Mouse (Mus musculus) heart, embryonic 16.5 days (tissue): ENCODE results near the gene Gm2000. TPM values are rescaled to one million over a fixed set of nuclear protein-coding genes. Genes with fewer than 3 reads are reported as not detected.

ENCODE experiments used
- ATAC-seq: fragments of 200-750 bp; cut with Nextera tagmentation; replicated peaks from 2 replicates; pipeline ENCODE4 v1.8.0; 2017; ENCODE audit warnings: moderate number of reproducible peaks; ENCODE audit not compliant: insufficient read depth, low FRiP score; ENCODE audit errors: extremely low read depth
- H3K27ac ChIP-seq: fragments of 300-500 bp; sonication (generic); 2 replicates; pipeline ENCODE4 v1.5.1; 2014; ENCODE audit warnings: mild to moderate bottlenecking, low read length, control low read depth, moderate library complexity
- H3K27me3 ChIP-seq: fragments of 300-500 bp; sonication (generic); 2 replicates; pipeline ENCODE4 v1.6.1; 2014; ENCODE audit warnings: low read length, mixed read lengths; ENCODE audit not compliant: control insufficient read depth, insufficient read depth
- H3K36me3 ChIP-seq: fragments of 300-500 bp; sonication (generic); 2 replicates; pipeline ENCODE4 v1.6.1; 2014; ENCODE audit not compliant: control insufficient read depth, insufficient read depth
- H3K4me1 ChIP-seq: fragments of 300-500 bp; sonication (generic); 2 replicates; pipeline ENCODE4 v1.6.1; 2014; ENCODE audit warnings: low read length, mixed read lengths; ENCODE audit not compliant: control insufficient read depth, insufficient read depth
- H3K4me2 ChIP-seq: fragments of 300-500 bp; sonication (generic); 2 replicates; pipeline ENCODE4 v1.6.1; 2014; ENCODE audit warnings: low read depth, mild to moderate bottlenecking, control low read depth, low read length
- H3K4me3 ChIP-seq: fragments of 300-500 bp; sonication (generic); 2 replicates; pipeline ENCODE4 v1.5.1; 2014; ENCODE audit warnings: mild to moderate bottlenecking, control low read depth, low read length
- H3K9ac ChIP-seq: fragments of 300-500 bp; sonication (generic); 2 replicates; pipeline ENCODE4 v1.6.1; 2014; ENCODE audit warnings: low read length, control low read depth
- H3K9me3 ChIP-seq: fragments of 300-500 bp; sonication (generic); replicated peaks from 2 replicates; pipeline ENCODE4 v1.6.1; 2016; ENCODE audit warnings: low read length; ENCODE audit not compliant: control insufficient read depth
- WGBS: fragments of 180-500 bp; shearing (Covaris S2); extraction: QIAGEN DNeasy Blood & Tissue Kit; methylation state at CpG from one replicate; pipeline ENCODE4 v1.1.7; 2014; 5-methylcytosine and 5-hydroxymethylcytosine counted together
- polyA plus RNA-seq: library from polyadenylated mRNA; unstranded; fragments of >200 nt; fragmentation: Nextera tagmentation; extraction: Ambion mirVana; gene quantifications from 2 replicates; pipeline ENCODE4 v1.2.1, GENCODE M21; 2015

Gene Gm2000
- polyA plus RNA-seq, result 469 and 612 TPM in 2 replicates

DNA sequence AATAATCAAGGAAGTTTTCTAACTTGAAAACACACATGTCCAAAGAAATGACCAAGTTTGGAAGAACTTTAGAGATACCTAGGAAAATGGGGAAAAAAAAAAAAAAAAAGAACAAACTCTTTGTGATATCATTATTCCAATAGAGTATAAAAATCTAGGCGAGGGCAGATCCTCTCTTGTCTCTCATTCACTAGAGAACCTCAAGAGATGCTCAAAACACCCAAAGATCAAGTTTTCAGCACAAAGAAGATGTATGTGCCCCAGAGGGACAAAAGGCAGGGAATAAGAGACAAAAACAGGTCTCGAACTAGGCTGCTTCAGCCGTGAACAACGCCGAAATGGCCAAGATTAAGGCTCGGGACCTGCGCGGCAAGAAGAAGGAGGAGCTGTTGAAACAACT is at the start of gene Gm2000:
Gene Gm2000 (plus strand): TSS at position 301 of the 400 bp plus-strand sequence.
- Histone ChIP-seq H3K9me3 (peaks cover 4% of the 10 kb centered on the region), H3K4me3 (no peak within 1 kb of the TSS), H3K36me3 (no peaks in the 10 kb centered on the region), H3K27ac (no peak within 1 kb of the TSS), H3K9ac (no peak within 1 kb of the TSS), H3K4me1 (no peaks in the 10 kb centered on the region), H3K4me2 (no peak within 1 kb of the TSS), H3K27me3 (no peaks in the 10 kb centered on the region)
- ATAC-seq, result no peak
- 90% methylated on average over 8 of the region's 8 CpGs for WGBS

DNA sequence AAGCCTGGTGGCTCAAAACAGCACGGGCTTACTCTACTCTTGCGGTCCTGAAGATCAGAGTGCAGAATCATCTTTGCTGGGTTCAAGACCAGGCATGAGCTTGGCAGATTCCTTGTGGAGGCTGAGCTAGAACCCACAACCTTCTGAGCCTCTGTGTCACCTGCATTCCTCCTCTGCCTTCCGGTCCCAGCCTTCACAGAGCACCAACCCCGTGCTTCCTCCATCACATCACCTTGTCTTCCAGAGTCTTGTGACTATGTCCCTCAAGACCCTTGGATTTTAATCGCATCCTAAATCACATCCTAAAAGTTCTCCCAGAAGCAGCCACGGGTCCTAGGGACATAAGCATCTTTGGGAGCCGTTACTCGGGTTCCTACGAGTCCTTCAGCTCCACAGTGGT is 42.7 kb upstream of the Gm2000 start:
- ATAC-seq, result no peak
- H3K4me2 ChIP-seq, result no peak overlapping the region
- H3K4me3 ChIP-seq, result no peak overlapping the region
- no peak overlapping the region for H3K9ac ChIP-seq
- 0 out of 2 replicates have a peak, but pooled peaks cover 2% of the 10 kb centered on the region for H3K27me3 ChIP-seq
- no peaks in the 10 kb centered on the region for H3K9me3 ChIP-seq
- WGBS, result 83% methylated on average over 9 of the region's 9 CpGs
- H3K4me1 ChIP-seq, result no peaks in the 10 kb centered on the region
- H3K36me3 ChIP-seq, result no peaks in the 10 kb centered on the region
- H3K27ac ChIP-seq, result no peak overlapping the region

DNA sequence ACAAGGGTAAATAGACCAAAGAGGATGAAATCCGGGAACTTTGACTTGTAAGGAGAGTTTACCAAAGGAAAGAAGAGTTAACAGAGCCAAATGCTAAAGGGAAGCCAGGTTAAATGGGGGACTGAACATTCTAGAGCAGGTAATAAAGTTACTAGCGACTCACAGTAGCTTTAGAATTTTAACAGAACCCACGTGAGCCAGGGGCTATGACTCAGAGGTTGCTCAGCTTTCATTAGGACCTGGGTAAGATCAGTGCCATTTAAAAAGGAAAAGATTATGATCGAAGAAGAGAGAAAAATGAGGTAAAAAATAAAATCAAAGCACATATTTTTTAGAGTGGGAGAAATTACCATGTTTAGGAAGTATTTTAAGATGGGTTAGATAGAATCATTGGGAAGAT is 25.0 kb upstream of the Gm2000 start:
- H3K9me3 ChIP-seq, result peaks cover 2% of the 10 kb centered on the region; the same call in 1 of the 2 replicates
- no peak overlapping the region for H3K4me2 ChIP-seq
- no peaks in the 10 kb centered on the region for H3K27me3 ChIP-seq
- H3K4me3 ChIP-seq, result no peak overlapping the region
- 67% methylated on average over 4 of the region's 4 CpGs for WGBS
- no peaks in the 10 kb centered on the region for H3K36me3 ChIP-seq
- H3K9ac ChIP-seq, result no peak overlapping the region
- H3K27ac ChIP-seq, result no peak overlapping the region
- no peaks in the 10 kb centered on the region for H3K4me1 ChIP-seq
- ATAC-seq, result no peak

DNA sequence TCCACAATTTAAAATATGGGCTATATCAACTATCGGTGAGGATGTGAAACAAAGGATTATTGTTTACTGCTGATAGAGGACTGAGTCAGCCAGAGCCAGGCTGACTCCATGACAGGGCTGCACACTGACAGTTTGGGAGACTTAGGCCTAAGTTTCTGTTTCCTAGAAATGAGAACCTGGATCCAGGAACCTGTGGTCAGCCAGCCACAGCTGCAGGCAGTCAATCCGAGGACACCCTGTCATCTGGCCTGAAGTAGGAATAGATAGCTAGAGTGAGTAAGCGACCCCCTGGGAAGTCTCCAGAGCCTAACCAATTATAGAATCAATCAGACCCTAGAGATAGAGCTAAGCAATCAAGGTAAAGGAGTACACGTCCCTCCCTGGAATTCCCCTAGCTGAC is 21.4 kb upstream of the Gm2000 start:
- Histone ChIP-seq H3K4me1 (no peaks in the 10 kb centered on the region), H3K4me3 (no peak overlapping the region), H3K9me3 (no peaks in the 10 kb centered on the region), H3K36me3 (no peaks in the 10 kb centered on the region), H3K4me2 (no peak overlapping the region), H3K27me3 (no peaks in the 10 kb centered on the region), H3K9ac (no peak overlapping the region), H3K27ac (no peak overlapping the region)
- 33% methylated on average over 4 of the region's 4 CpGs for WGBS
- no peak for ATAC-seq

DNA sequence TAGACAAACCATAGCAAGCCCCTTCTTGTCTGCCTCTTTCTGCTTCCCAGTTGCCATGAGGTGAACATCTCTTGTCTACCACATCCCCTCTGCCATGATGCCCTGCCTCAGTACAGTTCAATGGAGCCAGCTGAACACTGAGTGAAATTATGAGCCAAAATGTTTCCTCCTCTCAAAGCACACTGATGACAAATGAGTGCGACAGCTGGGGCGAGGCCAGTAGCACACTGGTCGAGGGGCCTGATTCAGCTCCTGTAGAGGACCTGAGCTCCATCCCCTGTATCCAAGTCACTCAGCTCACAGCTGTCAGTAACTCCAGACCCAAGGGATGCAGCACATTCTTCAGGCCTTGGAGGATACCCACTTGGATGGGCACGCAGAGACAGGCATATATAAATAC is 20.2 kb upstream of the Gm2000 start:
- no peak overlapping the region for H3K27ac ChIP-seq
- H3K9me3 ChIP-seq, result no peaks in the 10 kb centered on the region
- ATAC-seq, result no peak
- 89% methylated on average over 4 of the region's 4 CpGs for WGBS
- no peak overlapping the region for H3K9ac ChIP-seq
- no peak overlapping the region for H3K4me3 ChIP-seq
- no peaks in the 10 kb centered on the region for H3K36me3 ChIP-seq
- no peaks in the 10 kb centered on the region for H3K4me1 ChIP-seq
- H3K4me2 ChIP-seq, result no peak overlapping the region
- H3K27me3 ChIP-seq, result no peaks in the 10 kb centered on the region

DNA sequence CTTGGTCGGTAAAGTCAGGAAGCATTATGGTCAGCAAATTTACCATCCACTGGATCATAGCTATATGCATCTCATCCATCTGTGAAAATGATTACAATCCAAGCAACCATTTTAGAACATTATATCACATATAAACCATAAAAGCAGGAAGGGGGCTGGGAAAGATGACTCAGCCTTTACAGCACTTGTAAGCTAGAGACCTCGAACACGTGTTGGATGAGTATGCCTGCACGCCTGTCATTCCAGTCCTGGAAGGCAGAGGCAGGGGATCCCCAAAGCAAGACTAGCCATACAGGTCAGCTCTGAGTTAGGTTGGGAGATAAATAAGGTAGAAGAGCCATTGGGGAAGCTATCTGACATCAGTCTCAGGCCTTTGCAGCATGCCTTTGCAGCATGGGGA is 16.8 kb upstream of the Gm2000 start:
- Histone ChIP-seq H3K4me1 (no peaks in the 10 kb centered on the region), H3K36me3 (no peaks in the 10 kb centered on the region), H3K27ac (no peak overlapping the region), H3K9me3 (no peaks in the 10 kb centered on the region), H3K4me3 (no peak overlapping the region), H3K9ac (no peak overlapping the region), H3K27me3 (no peaks in the 10 kb centered on the region), H3K4me2 (no peak overlapping the region)
- 57% methylated on average over 4 of the region's 4 CpGs for WGBS
- no peak for ATAC-seq

DNA sequence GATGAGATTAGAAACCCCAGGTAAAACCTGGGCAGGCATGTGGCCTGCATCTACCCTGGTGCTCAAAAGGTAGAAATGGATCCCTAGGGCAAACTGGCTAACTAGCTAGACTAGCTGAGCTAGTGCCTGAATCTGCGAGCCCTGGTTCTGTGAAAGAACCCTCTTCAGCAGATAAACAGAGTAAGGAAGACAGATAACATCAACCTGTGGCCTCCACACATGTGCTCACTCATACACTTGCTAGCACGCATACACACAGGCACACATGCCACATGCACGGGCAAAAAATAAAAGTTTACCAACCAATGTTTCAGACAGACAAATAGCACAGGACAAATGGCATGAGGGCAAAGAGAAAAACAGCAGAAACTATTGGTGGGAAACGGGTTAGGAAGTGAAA is 15.4 kb upstream of the Gm2000 start:
- Histone ChIP-seq H3K27ac (no peak overlapping the region), H3K9ac (no peak overlapping the region), H3K9me3 (peaks cover 5% of the 10 kb centered on the region; the same call in 1 of the 2 replicates), H3K4me1 (no peaks in the 10 kb centered on the region), H3K27me3 (no peaks in the 10 kb centered on the region), H3K36me3 (no peaks in the 10 kb centered on the region), H3K4me3 (no peak overlapping the region), H3K4me2 (no peak overlapping the region)
- 74% methylated on average over 4 of the region's 4 CpGs for WGBS
- ATAC-seq, result no peak

DNA sequence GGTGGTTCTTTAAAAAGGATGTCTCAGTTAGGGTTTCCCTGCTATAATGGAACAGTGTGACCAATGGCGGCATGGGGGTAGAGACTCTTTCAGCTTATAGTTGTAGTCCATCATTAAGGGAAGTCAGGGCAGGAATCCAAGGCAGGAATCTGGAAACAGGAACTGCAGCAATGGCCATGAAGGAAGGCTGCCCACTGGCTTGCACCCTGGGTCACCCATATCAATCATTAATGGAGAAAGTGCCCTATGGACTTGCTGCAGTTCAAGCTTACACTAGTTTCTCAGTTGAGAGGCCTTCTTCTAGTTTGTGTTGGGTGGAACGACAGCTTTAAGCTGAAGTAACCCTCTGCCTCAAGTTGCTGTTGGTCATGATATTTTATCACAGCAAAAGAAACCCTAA is 13.4 kb upstream of the Gm2000 start:
- no peaks in the 10 kb centered on the region for H3K27me3 ChIP-seq
- no peaks in the 10 kb centered on the region for H3K4me1 ChIP-seq
- H3K4me3 ChIP-seq, result no peak overlapping the region
- H3K9ac ChIP-seq, result no peak overlapping the region
- peaks cover 5% of the 10 kb centered on the region; the same call in 1 of the 2 replicates for H3K9me3 ChIP-seq
- no peak overlapping the region for H3K27ac ChIP-seq
- WGBS, result 90% methylated on average over 2 of the region's 2 CpGs
- no peak overlapping the region for H3K4me2 ChIP-seq
- no peaks in the 10 kb centered on the region for H3K36me3 ChIP-seq
- no peak for ATAC-seq

DNA sequence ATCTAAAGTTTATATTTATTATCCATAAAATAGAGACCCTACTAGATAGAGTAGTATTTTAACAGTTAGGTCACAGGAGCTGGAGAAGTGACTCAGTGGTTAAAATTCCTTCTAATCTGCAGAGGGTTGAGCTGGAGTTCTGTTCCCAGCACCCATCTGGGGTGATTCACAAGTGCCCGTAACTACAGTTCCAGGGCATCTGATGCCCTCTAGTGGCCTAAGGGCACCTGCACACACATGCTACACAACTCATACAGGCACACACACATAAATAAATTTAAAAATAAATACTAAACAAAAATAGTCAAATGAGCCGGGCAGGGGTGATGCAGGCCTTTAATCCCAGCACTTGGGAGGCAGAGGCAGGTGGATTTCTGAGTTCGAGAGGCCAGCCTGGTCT is 15.4 kb downstream of the Gm2000 start:
- 83% methylated on average over 3 of the region's 3 CpGs for WGBS

DNA sequence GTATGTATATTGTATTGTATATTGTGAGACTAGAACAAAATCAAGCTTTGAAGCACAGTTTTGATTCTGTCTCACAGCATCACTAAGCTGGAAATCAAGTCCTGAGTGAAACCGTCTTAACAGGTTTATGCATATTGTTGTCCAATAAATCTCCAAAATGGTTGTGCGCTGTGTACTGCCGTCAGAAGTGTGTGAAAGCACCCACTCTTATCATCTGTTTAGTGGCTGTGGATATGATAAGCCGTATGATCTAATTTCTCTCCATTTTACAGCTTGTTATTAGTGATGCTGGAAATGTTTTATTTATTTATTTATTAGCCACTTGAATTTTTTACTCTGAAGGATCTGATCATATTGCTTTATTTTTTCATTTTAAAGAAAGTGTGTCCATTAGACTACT is 20.4 kb downstream of the Gm2000 start:
- H3K36me3 ChIP-seq, result no peaks in the 10 kb centered on the region
- no peak overlapping the region for H3K9ac ChIP-seq
- no peaks in the 10 kb centered on the region for H3K4me1 ChIP-seq
- H3K9me3 ChIP-seq, result no peaks in the 10 kb centered on the region
- no peak overlapping the region for H3K27ac ChIP-seq
- WGBS, result 77% methylated on average over 4 of the region's 4 CpGs
- no peak overlapping the region for H3K4me3 ChIP-seq
- H3K27me3 ChIP-seq, result no peaks in the 10 kb centered on the region
- H3K4me2 ChIP-seq, result no peak overlapping the region
- ATAC-seq, result no peak

More for the DNA sequence above, 15.4 kb downstream of the Gm2000 start:
- Histone ChIP-seq H3K9me3 (no peaks in the 10 kb centered on the region), H3K27me3 (no peaks in the 10 kb centered on the region), H3K4me3 (no peak overlapping the region), H3K27ac (no peak overlapping the region), H3K36me3 (no peaks in the 10 kb centered on the region), H3K9ac (no peak overlapping the region), H3K4me1 (no peaks in the 10 kb centered on the region), H3K4me2 (no peak overlapping the region)
- no peak for ATAC-seq
